Mouse (Mus musculus) kidney, adult 2 months (tissue): ENCODE data around the gene Sdf2.

Experiments
- CTCF ChIP-seq: fragments of 200-500 bp; conservative IDR thresholded peaks from 2 replicates; pipeline ENCODE4 v1.5.1; 2011; ENCODE audit warnings: low read depth, mild to moderate bottlenecking, control low read depth, low read length, moderate library complexity, mixed read lengths; ENCODE audit not compliant: insufficient read depth, insufficient read length
- POLR2A ChIP-seq: fragments of 200-500 bp; IDR thresholded peaks from one replicate; pipeline ENCODE4 v1.6.1; 2011; ENCODE audit warnings: low read depth, low read length, control low read depth

DNA sequence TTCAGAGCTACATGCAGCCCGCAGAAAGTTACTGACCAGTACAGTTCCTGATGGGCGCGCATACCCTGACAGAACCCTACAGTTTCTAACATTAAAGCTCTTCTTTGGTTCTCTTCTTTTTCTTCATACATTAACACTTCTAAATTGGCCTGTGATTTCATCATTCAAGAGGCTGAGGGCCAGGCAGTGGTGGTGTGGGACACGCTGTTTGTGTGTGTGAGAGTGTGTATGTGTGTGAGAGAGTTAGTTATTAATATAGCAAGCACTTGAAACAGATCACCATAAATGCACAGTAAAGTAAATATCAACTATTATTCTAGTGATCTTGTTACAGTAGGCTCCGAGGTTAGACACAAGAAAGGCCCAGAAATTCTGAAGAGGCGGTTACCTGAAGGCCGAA, 55.4 kb downstream of the Sdf2 start:
- no peak for TF ChIP-seq CTCF
- no peak for TF ChIP-seq POLR2A
